Mouse (Mus musculus) forebrain, embryonic 14.5 days (tissue): Measurements from ENCODE around the gene Aip. TPM values are rescaled to one million over a fixed set of nuclear protein-coding genes. Genes with fewer than 3 reads are reported as not detected.

Source experiments
- ATAC-seq: fragments of 200-750 bp; cut with Nextera tagmentation; 2 replicates; pipeline ENCODE4 v1.8.0; 2017; ENCODE audit warnings: mild to moderate bottlenecking, moderate library complexity
- DNase-seq: peaks from one replicate; pipeline ENCODE4 v3.0.0-alpha.2; 2015; ENCODE audit warnings: low spot score
- H3K27ac ChIP-seq: fragments of 300-500 bp; sonication (generic); 2 replicates; pipeline ENCODE4 v1.5.1; 2014; ENCODE audit warnings: low read depth, mild to moderate bottlenecking, control low read depth, low read length, moderate library complexity
- H3K27me3 ChIP-seq: fragments of 300-500 bp; sonication (generic); replicated peaks from 2 replicates; pipeline ENCODE4 v1.6.1; 2014; ENCODE audit warnings: low read length, control low read depth, mixed read lengths; ENCODE audit not compliant: control insufficient read depth, insufficient read depth
- H3K36me3 ChIP-seq: fragments of 300-500 bp; sonication (generic); 2 replicates; pipeline ENCODE4 v1.6.1; 2014; ENCODE audit warnings: low read length, control low read depth; ENCODE audit not compliant: control insufficient read depth, insufficient read depth
- H3K4me1 ChIP-seq: fragments of 300-500 bp; sonication (generic); 2 replicates; pipeline ENCODE4 v1.6.1; 2014; ENCODE audit warnings: antibody characterized with exemption, low read length, control low read depth; ENCODE audit not compliant: control insufficient read depth, insufficient read depth
- H3K4me2 ChIP-seq: fragments of 300-500 bp; sonication (generic); 2 replicates; pipeline ENCODE4 v1.6.1; 2014; ENCODE audit warnings: mild to moderate bottlenecking, control low read depth, low read length
- H3K4me3 ChIP-seq: fragments of 300-500 bp; sonication (generic); 2 replicates; pipeline ENCODE4 v1.5.1; 2014; ENCODE audit warnings: low read depth, low read length, control low read depth
- H3K9ac ChIP-seq: fragments of 300-500 bp; sonication (generic); 2 replicates; pipeline ENCODE4 v1.6.1; 2014; ENCODE audit warnings: mild to moderate bottlenecking, low read length, control low read depth, moderate library complexity
- H3K9me3 ChIP-seq: fragments of 300-500 bp; sonication (generic); replicated peaks from 2 replicates; pipeline ENCODE4 v1.6.1; 2016; ENCODE audit warnings: low read length, control low read depth, mixed read lengths; ENCODE audit not compliant: control insufficient read depth
- WGBS: fragments of 180-500 bp; shearing (Covaris S2); extraction: QIAGEN DNeasy Blood & Tissue Kit; methylation state at CpG from one replicate; pipeline ENCODE4 v1.1.7; 2014; 5-methylcytosine and 5-hydroxymethylcytosine counted together
- polyA plus RNA-seq: library from polyadenylated mRNA; unstranded; fragments of >200 nt; fragmentation: Nextera tagmentation; extraction: Ambion mirVana; gene quantifications from 2 replicates; pipeline ENCODE4 v1.2.1, GENCODE M21; 2014

Gene Aip
- polyA plus RNA-seq, result 85.2 and 94.4 TPM in 2 replicates

- peak; percentile 91 for ATAC-seq
These were observed at the start of gene Aip for GRCm38 (mm10) chr19:4125741-4126696. Aip (minus strand) TSS chr19:4125858.

GRCm38 (mm10) chr19:4172925-4173324 lies 47.3 kb upstream of the Aip start:
- ATAC-seq, result no peak

More at GRCm38 (mm10) chr19:4125741-4126696, at the start of gene Aip:
- Histone ChIP-seq H3K27me3 (no peaks in the 10 kb centered on the region), H3K36me3 (peaks cover 26% of the 10 kb centered on the region), H3K4me2 (peak within 1 kb of the TSS; percentile 82), H3K27ac (peak within 1 kb of the TSS; percentile 52; the same call in 1 of the 2 replicates), H3K9ac (peak within 1 kb of the TSS; percentile 85), H3K4me3 (peak within 1 kb of the TSS; percentile 76), H3K9me3 (no peaks in the 10 kb centered on the region), H3K4me1 (peaks cover 9% of the 10 kb centered on the region)
- peak; percentile 98 for DNase-seq
- under 1% methylated on average over 56 of the region's 64 CpGs for WGBS

GRCm38 (mm10) chr19:4171393-4172290 lies 46.0 kb upstream of the Aip start:
- WGBS, result 73% methylated on average over 13 of the region's 13 CpGs
- H3K27me3 ChIP-seq, result no peaks in the 10 kb centered on the region
- no peaks in the 10 kb centered on the region for H3K9me3 ChIP-seq
- DNase-seq, result no peak
- H3K4me1 ChIP-seq, result peaks cover 7% of the 10 kb centered on the region
- ATAC-seq, result no peak
- no peaks in the 10 kb centered on the region for H3K36me3 ChIP-seq
- H3K9ac ChIP-seq, result 0 out of 2 replicates have a peak overlapping the region, but pooled peaks have one; percentile 21
- H3K27ac ChIP-seq, result no peak overlapping the region
- no peak overlapping the region for H3K4me2 ChIP-seq
- no peak overlapping the region for H3K4me3 ChIP-seq

More at GRCm38 (mm10) chr19:4172925-4173324, 47.3 kb upstream of the Aip start:
- H3K4me1 ChIP-seq, result peaks cover 7% of the 10 kb centered on the region
- no peak for DNase-seq
- H3K36me3 ChIP-seq, result no peaks in the 10 kb centered on the region
- WGBS, result 58% methylated on average over 11 of the region's 11 CpGs
- H3K27ac ChIP-seq, result no peak overlapping the region
- H3K4me3 ChIP-seq, result no peak overlapping the region
- H3K27me3 ChIP-seq, result no peaks in the 10 kb centered on the region
- no peak overlapping the region for H3K9ac ChIP-seq
- H3K9me3 ChIP-seq, result no peaks in the 10 kb centered on the region
- no peak overlapping the region for H3K4me2 ChIP-seq

GRCm38 (mm10) chr19:4170723-4171392 lies 45.2 kb upstream of the Aip start:
- no peak for ATAC-seq
- no peak overlapping the region for H3K4me2 ChIP-seq
- H3K27ac ChIP-seq, result no peak overlapping the region
- no peaks in the 10 kb centered on the region for H3K27me3 ChIP-seq
- H3K4me3 ChIP-seq, result no peak overlapping the region
- H3K36me3 ChIP-seq, result no peaks in the 10 kb centered on the region
- peaks cover 7% of the 10 kb centered on the region for H3K4me1 ChIP-seq
- 90% methylated on average over 10 of the region's 10 CpGs for WGBS
- no peak overlapping the region for H3K9ac ChIP-seq
- DNase-seq, result no peak
- no peaks in the 10 kb centered on the region for H3K9me3 ChIP-seq

- Histone ChIP-seq H3K27ac (peak overlapping the region; percentile 86), H3K27me3 (no peaks in the 10 kb centered on the region), H3K9me3 (no peaks in the 10 kb centered on the region), H3K9ac (peak overlapping the region; percentile 78), H3K36me3 (no peaks in the 10 kb centered on the region), H3K4me3 (peak overlapping the region; percentile 36), H3K4me1 (no peaks in the 10 kb centered on the region), H3K4me2 (peak overlapping the region; percentile 74)
- 3% methylated on average over 27 of the region's 27 CpGs for WGBS
- ATAC-seq (peak; percentile 41; the same call in 1 of the 2 replicates), DNase-seq (no peak)
These were observed 44.2 kb upstream of the Aip start for GRCm38 (mm10) chr19:4169810-4170209.

- Histone ChIP-seq H3K9ac (peak overlapping the region; percentile 78), H3K4me2 (peak overlapping the region; percentile 74), H3K27ac (peak overlapping the region; percentile 86), H3K36me3 (no peaks in the 10 kb centered on the region), H3K4me3 (peak overlapping the region; percentile 36), H3K27me3 (no peaks in the 10 kb centered on the region), H3K9me3 (no peaks in the 10 kb centered on the region), H3K4me1 (no peaks in the 10 kb centered on the region)
- ATAC-seq (peak; percentile 97), DNase-seq (peak; percentile 99)
- WGBS, result under 1% methylated on average over 42 of the region's 43 CpGs
These were observed 43.7 kb upstream of the Aip start for GRCm38 (mm10) chr19:4169378-4169784.

- no peaks in the 10 kb centered on the region for H3K9me3 ChIP-seq
- H3K27ac ChIP-seq, result no peak overlapping the region
- H3K9ac ChIP-seq, result no peak overlapping the region
- 80% methylated on average over 9 of the region's 9 CpGs for WGBS
- H3K36me3 ChIP-seq, result no peaks in the 10 kb centered on the region
- H3K4me2 ChIP-seq, result no peak overlapping the region
- no peak overlapping the region for H3K4me3 ChIP-seq
- H3K27me3 ChIP-seq, result no peaks in the 10 kb centered on the region
- ATAC-seq (no peak), DNase-seq (no peak)
- H3K4me1 ChIP-seq, result peaks cover 10% of the 10 kb centered on the region
These were observed 41.2 kb upstream of the Aip start for GRCm38 (mm10) chr19:4166678-4167476.
